Mouse (Mus musculus): ENCODE measurements around the gene Ptpn14. TPM values are rescaled to one million over a fixed set of nuclear protein-coding genes. Genes with fewer than 3 reads are reported as not detected.

The Ptpn14 gene
- polyA plus RNA-seq, 1 experiment from 2014 or later: 1.5 TPM

GRCm38 (mm10) chr1:189803742-189804141 is 75.7 kb downstream of the Ptpn14 start:
- no peak for ATAC-seq
- H3K27me3 ChIP-seq (replicated peaks; ENCODE audit: control insufficient read depth, insufficient read depth, low read length): no peaks in the 10 kb centered on the region
- WGBS: 62% methylated on average over 11 of the region's 11 CpGs
- no peak overlapping the region for H3K27ac ChIP-seq (ENCODE audit: low read depth, low read length)
- TF ChIP-seq CTCF (IDR thresholded peaks at IDR 0.05; ENCODE audit: low read depth): no peak
- H3K4me3 ChIP-seq (ENCODE audit: low read depth, low read length): no peak overlapping the region
- H3K36me3 ChIP-seq (ENCODE audit: control insufficient read depth, insufficient read depth): no peaks in the 10 kb centered on the region
- H3K9me3 ChIP-seq (ENCODE audit: control insufficient read depth): no peaks in the 10 kb centered on the region
- H3K4me2 ChIP-seq (replicated peaks; ENCODE audit: low read depth): no peak overlapping the region
- H3K9ac ChIP-seq (ENCODE audit: low read depth, low read length): no peak overlapping the region
- H3K4me1 ChIP-seq (replicated peaks; ENCODE audit: control insufficient read depth, insufficient read depth, low read length): no peaks in the 10 kb centered on the region

GRCm38 (mm10) chr1:189806533-189807297 is 78.6 kb downstream of the Ptpn14 start:
- no peaks in the 10 kb centered on the region for H3K9me3 ChIP-seq (ENCODE audit: control insufficient read depth)
- H3K36me3 ChIP-seq (ENCODE audit: control insufficient read depth, insufficient read depth): no peaks in the 10 kb centered on the region
- no peak for TF ChIP-seq CTCF (IDR thresholded peaks at IDR 0.05; ENCODE audit: low read depth)
- no peak overlapping the region for H3K27ac ChIP-seq (ENCODE audit: low read depth, low read length)
- H3K4me1 ChIP-seq (replicated peaks; ENCODE audit: control insufficient read depth, insufficient read depth, low read length): no peaks in the 10 kb centered on the region
- 80% methylated on average over 13 of the region's 13 CpGs for WGBS
- H3K4me2 ChIP-seq (replicated peaks; ENCODE audit: low read depth): no peak overlapping the region
- ATAC-seq: no peak
- no peak overlapping the region for H3K4me3 ChIP-seq (ENCODE audit: low read depth, low read length)
- H3K27me3 ChIP-seq (replicated peaks; ENCODE audit: control insufficient read depth, insufficient read depth, low read length): no peaks in the 10 kb centered on the region
- no peak overlapping the region for H3K9ac ChIP-seq (ENCODE audit: low read depth, low read length)

- no peak for TF ChIP-seq CTCF (IDR thresholded peaks at IDR 0.05; ENCODE audit: low read depth)
- WGBS: 89% methylated on average over 6 of the region's 6 CpGs
- H3K27me3 ChIP-seq (replicated peaks; ENCODE audit: control insufficient read depth, insufficient read depth, low read length): no peaks in the 10 kb centered on the region
- no peak overlapping the region for H3K4me2 ChIP-seq (replicated peaks; ENCODE audit: low read depth)
- H3K4me3 ChIP-seq (ENCODE audit: low read depth, low read length): no peak overlapping the region
- ATAC-seq: no peak
- H3K27ac ChIP-seq (ENCODE audit: low read depth, low read length): no peak overlapping the region
- H3K36me3 ChIP-seq (ENCODE audit: control insufficient read depth, insufficient read depth): no peaks in the 10 kb centered on the region
- no peaks in the 10 kb centered on the region for H3K4me1 ChIP-seq (replicated peaks; ENCODE audit: control insufficient read depth, insufficient read depth, low read length)
- no peaks in the 10 kb centered on the region for H3K9me3 ChIP-seq (ENCODE audit: control insufficient read depth)
- no peak overlapping the region for H3K9ac ChIP-seq (ENCODE audit: low read depth, low read length)
Observed at GRCm38 (mm10) chr1:189808015-189808414, 79.9 kb downstream of the Ptpn14 start.

- no peaks in the 10 kb centered on the region for H3K9me3 ChIP-seq (ENCODE audit: control insufficient read depth)
- no peak for TF ChIP-seq CTCF (IDR thresholded peaks at IDR 0.05; ENCODE audit: low read depth)
- H3K27ac ChIP-seq (ENCODE audit: low read depth, low read length): no peak overlapping the region
- no peak overlapping the region for H3K4me2 ChIP-seq (replicated peaks; ENCODE audit: low read depth)
- H3K36me3 ChIP-seq (ENCODE audit: control insufficient read depth, insufficient read depth): no peaks in the 10 kb centered on the region
- WGBS: 81% methylated on average over 2 of the region's 2 CpGs
- H3K4me3 ChIP-seq (ENCODE audit: low read depth, low read length): no peak overlapping the region
- no peaks in the 10 kb centered on the region for H3K27me3 ChIP-seq (replicated peaks; ENCODE audit: control insufficient read depth, insufficient read depth, low read length)
- no peaks in the 10 kb centered on the region for H3K4me1 ChIP-seq (replicated peaks; ENCODE audit: control insufficient read depth, insufficient read depth, low read length)
- H3K9ac ChIP-seq (ENCODE audit: low read depth, low read length): no peak overlapping the region
- ATAC-seq: no peak
Observed at GRCm38 (mm10) chr1:189808453-189808852, 80.4 kb downstream of the Ptpn14 start.

GRCm38 (mm10) chr1:189811778-189812177 is 83.7 kb downstream of the Ptpn14 start:
- TF ChIP-seq CTCF (IDR thresholded peaks at IDR 0.05; ENCODE audit: low read depth): no peak
- H3K9me3 ChIP-seq (ENCODE audit: control insufficient read depth): no peaks in the 10 kb centered on the region
- ATAC-seq: 0 out of 2 replicates have a peak, but pooled peaks have one; percentile 33
- H3K27me3 ChIP-seq (replicated peaks; ENCODE audit: control insufficient read depth, insufficient read depth, low read length): no peaks in the 10 kb centered on the region
- H3K4me3 ChIP-seq (ENCODE audit: low read depth, low read length): no peak overlapping the region
- H3K4me2 ChIP-seq (replicated peaks; ENCODE audit: low read depth): no peak overlapping the region
- H3K36me3 ChIP-seq (ENCODE audit: control insufficient read depth, insufficient read depth): no peaks in the 10 kb centered on the region
- WGBS: 80% methylated on average over 2 of the region's 2 CpGs
- H3K9ac ChIP-seq (ENCODE audit: low read depth, low read length): no peak overlapping the region
- H3K4me1 ChIP-seq (replicated peaks; ENCODE audit: control insufficient read depth, insufficient read depth, low read length): no peaks in the 10 kb centered on the region
- no peak overlapping the region for H3K27ac ChIP-seq (ENCODE audit: low read depth, low read length)

- H3K36me3 ChIP-seq (ENCODE audit: control insufficient read depth, insufficient read depth): no peaks in the 10 kb centered on the region
- 80% methylated on average over 4 of the region's 4 CpGs for WGBS
- H3K4me3 ChIP-seq (ENCODE audit: low read depth, low read length): no peak overlapping the region
- no peaks in the 10 kb centered on the region for H3K9me3 ChIP-seq (ENCODE audit: control insufficient read depth)
- no peak overlapping the region for H3K4me2 ChIP-seq (replicated peaks; ENCODE audit: low read depth)
- no peak overlapping the region for H3K27ac ChIP-seq (ENCODE audit: low read depth, low read length)
- no peaks in the 10 kb centered on the region; the same call in 1 of the 2 replicates for H3K4me1 ChIP-seq (replicated peaks; ENCODE audit: control insufficient read depth, insufficient read depth, low read length)
- ATAC-seq: no peak
- TF ChIP-seq CTCF (IDR thresholded peaks at IDR 0.05; ENCODE audit: low read depth): no peak
- no peak overlapping the region for H3K9ac ChIP-seq (ENCODE audit: low read depth, low read length)
- no peaks in the 10 kb centered on the region for H3K27me3 ChIP-seq (replicated peaks; ENCODE audit: control insufficient read depth, insufficient read depth, low read length)
Observed at GRCm38 (mm10) chr1:189814385-189814784, 86.3 kb downstream of the Ptpn14 start.
